ENCODE assay signal across 12 mouse cellular contexts in the genomic region with DNA sequence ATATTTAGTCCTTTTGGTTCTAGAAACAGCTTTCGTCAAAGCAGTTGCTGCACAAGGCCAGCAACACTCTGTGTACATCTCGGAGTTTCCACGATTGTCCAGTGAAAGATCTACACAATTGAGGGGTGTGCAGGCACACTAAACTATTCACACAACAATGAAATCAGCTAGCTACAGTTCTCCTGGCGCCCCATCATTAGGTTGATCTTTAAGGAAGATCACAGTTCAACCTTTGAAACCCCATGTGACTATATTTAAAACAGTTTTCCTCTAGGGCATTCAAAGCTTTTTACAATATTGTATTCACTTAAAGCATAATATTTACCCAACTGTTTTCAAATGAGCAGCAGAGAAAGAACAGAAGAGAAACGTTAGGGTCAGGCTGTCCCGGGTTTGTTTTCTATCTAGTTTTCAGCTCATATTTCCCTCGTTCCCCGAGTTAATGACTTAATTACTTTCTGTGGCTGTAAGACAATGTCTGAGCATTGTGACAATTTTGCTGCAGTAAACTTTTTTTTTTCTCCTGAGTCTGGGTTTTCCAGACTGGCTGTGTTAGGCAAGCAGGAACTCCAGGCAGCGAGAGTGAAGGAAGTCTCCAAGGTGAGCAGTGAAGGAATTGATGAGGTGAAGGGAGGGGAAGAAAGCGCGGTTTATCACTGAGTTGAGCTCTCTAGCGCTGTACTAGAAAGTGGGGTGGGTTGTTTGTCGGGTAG. TPM values are rescaled to one million over a fixed set of nuclear protein-coding genes. Genes with fewer than 3 reads are reported as not detected.
DNase-seq lines count a peak whose midpoint lies in the region; ATAC-seq and TF ChIP-seq lines count a peak whose summit lies in the region.
"Had no signal": no experiment of that assay in that cellular context is flagged by ENCODE, and none has a peak within 500 bp of the region (broad histone marks: within the 10 kb centered on the region; RNA-seq: fewer than 3 reads in every experiment).

No protein-coding gene starts in this region.

- no peak overlapping the region for H3K27ac ChIP-seq in kidney, embryonic 14.5 days (ENCODE audit: low read depth, low read length)
- no peak overlapping the region for H3K27ac ChIP-seq in embryonic facial prominence, embryonic 14.5 days (replicated peaks; ENCODE audit: low read depth, low read length)
- no peak overlapping the region for H3K27ac ChIP-seq in limb, embryonic 14.5 days (replicated peaks; ENCODE audit: low read depth, low read length)
- H3K27ac ChIP-seq: midbrain, embryonic 12.5 days had no signal

- WGBS in kidney, embryonic 14.5 days: 36% methylated on average over 13 of the region's 13 CpGs
- WGBS in embryonic facial prominence, embryonic 14.5 days: 34% methylated on average over 13 of the region's 13 CpGs
- 39% methylated on average over 13 of the region's 13 CpGs for WGBS in limb, embryonic 14.5 days

- no peaks in the 10 kb centered on the region for H3K4me1 ChIP-seq in kidney, embryonic 14.5 days (ENCODE audit: control insufficient read depth, insufficient read depth, low read length)
- H3K4me1 ChIP-seq in embryonic facial prominence, embryonic 14.5 days (ENCODE audit: control insufficient read depth, insufficient read depth, low read length): no peaks in the 10 kb centered on the region
- no peaks in the 10 kb centered on the region for H3K4me1 ChIP-seq in limb, embryonic 14.5 days (ENCODE audit: control insufficient read depth, insufficient read depth, low read length)
- H3K4me1 ChIP-seq: midbrain, embryonic 12.5 days had no signal

- TF ChIP-seq POLR2A in limb, embryonic 14.5 days (IDR thresholded peaks at IDR 0.05; ENCODE audit: borderline replicate concordance, extremely low read depth, insufficient read depth, insufficient read length): no peak

- no peaks in the 10 kb centered on the region for H3K27me3 ChIP-seq in kidney, embryonic 14.5 days (ENCODE audit: control insufficient read depth, insufficient read depth, low read length)
- peaks cover 7% of the 10 kb centered on the region; the same call in 1 of the 2 replicates for H3K27me3 ChIP-seq in embryonic facial prominence, embryonic 14.5 days (replicated peaks; ENCODE audit: control insufficient read depth, insufficient read depth, low read length)
- H3K27me3 ChIP-seq in limb, embryonic 14.5 days (ENCODE audit: control insufficient read depth, insufficient read depth, low read length): no peaks in the 10 kb centered on the region

- H3K4me3 ChIP-seq in kidney, embryonic 14.5 days (ENCODE audit: low read length): no peak overlapping the region
- H3K4me3 ChIP-seq in embryonic facial prominence, embryonic 14.5 days (ENCODE audit: low read depth, low read length): peak overlapping the region; percentile 7; the same call in 1 of the 2 replicates
- H3K4me3 ChIP-seq in limb, embryonic 14.5 days (replicated peaks; ENCODE audit: low read length): no peak overlapping the region; the same call in 1 of the 2 replicates
- H3K4me3 ChIP-seq: midbrain, embryonic 12.5 days had no signal

- DNase-seq in kidney, postnatal 36 days: no peak
- DNase-seq in R1 (ENCODE audit: low read depth, low spot score): peak; percentile 10
- no peak for DNase-seq in embryonic facial prominence, embryonic 14.5 days (ENCODE audit: low spot score)
- no peak for DNase-seq in limb, embryonic 14.5 days (ENCODE audit: low spot score)
- no peak for DNase-seq in urinary bladder, postnatal 4 days (ENCODE audit: low spot score in 2 of 2)
- DNase-seq in layer of hippocampus, postnatal 14 days (ENCODE audit: low spot score in 2 of 2): no peak
- DNase-seq: adrenal gland, adult 2 months; left cerebral cortex, postnatal 4 days had no signal

- no peaks in the 10 kb centered on the region for H3K36me3 ChIP-seq in kidney, embryonic 14.5 days (ENCODE audit: control insufficient read depth, insufficient read depth, low read length)
- H3K36me3 ChIP-seq in embryonic facial prominence, embryonic 14.5 days (ENCODE audit: control insufficient read depth, insufficient read depth, low read length): no peaks in the 10 kb centered on the region
- no peaks in the 10 kb centered on the region for H3K36me3 ChIP-seq in limb, embryonic 14.5 days (ENCODE audit: control insufficient read depth, insufficient read depth, low read length)
- H3K36me3 ChIP-seq: midbrain, embryonic 12.5 days had no signal

- no peaks in the 10 kb centered on the region for H3K9me3 ChIP-seq in kidney, embryonic 14.5 days (ENCODE audit: control insufficient read depth, low read length)
- H3K9me3 ChIP-seq in embryonic facial prominence, embryonic 14.5 days (ENCODE audit: control insufficient read depth, low read length): no peaks in the 10 kb centered on the region
- no peaks in the 10 kb centered on the region for H3K9me3 ChIP-seq in limb, embryonic 14.5 days (ENCODE audit: control insufficient read depth, low read length)
- H3K9me3 ChIP-seq: midbrain, embryonic 12.5 days had no signal

- peak overlapping the region; percentile 19; the same call in 1 of the 2 replicates for H3K4me2 ChIP-seq in kidney, embryonic 14.5 days (replicated peaks; ENCODE audit: low read depth, low read length)
- peak overlapping the region; percentile 44 for H3K4me2 ChIP-seq in embryonic facial prominence, embryonic 14.5 days (ENCODE audit: low read depth, low read length)
- peak overlapping the region; percentile 26; the same call in 1 of the 2 replicates for H3K4me2 ChIP-seq in limb, embryonic 14.5 days (replicated peaks; ENCODE audit: low read depth, low read length, severe bottlenecking)
- H3K4me2 ChIP-seq: midbrain, embryonic 12.5 days had no signal

- H3K9ac ChIP-seq in kidney, embryonic 14.5 days (ENCODE audit: low read depth, low read length): no peak overlapping the region
- no peak overlapping the region for H3K9ac ChIP-seq in embryonic facial prominence, embryonic 14.5 days (ENCODE audit: low read depth, low read length)
- no peak overlapping the region for H3K9ac ChIP-seq in limb, embryonic 14.5 days (ENCODE audit: low read depth, low read length, severe bottlenecking)
- H3K9ac ChIP-seq: midbrain, embryonic 12.5 days had no signal

- ATAC-seq in kidney, embryonic 14.5 days (ENCODE audit: low FRiP score, low TSS enrichment): no peak
- no peak for ATAC-seq in embryonic facial prominence, embryonic 14.5 days (ENCODE audit: low read depth)
- ATAC-seq in limb, embryonic 14.5 days (ENCODE audit: low FRiP score, low read depth): no peak
- ATAC-seq in CD4-positive, CD25-positive, alpha-beta regulatory T cell, adult 4 months: no peak

RNA-seq across cellular contexts. Expression of gene Paqr9, which starts 38.2 kb away (rescaled TPM):
- polyA plus RNA-seq in kidney, embryonic 14.5 days (2014; fragmentation: Nextera tagmentation; extraction: Ambion mirVana): 0.46 and 0.54 TPM in 2 replicates
- polyA plus RNA-seq in embryonic facial prominence, embryonic 14.5 days (2014; fragmentation: Nextera tagmentation; extraction: Ambion mirVana): 0.41 and 0.47 TPM in 2 replicates
- 0.33 and 0.38 TPM in 2 replicates for polyA plus RNA-seq in limb, embryonic 14.5 days (2012; rRNA removed)
- 0.08 and 0.12 TPM in 2 replicates for polyA plus RNA-seq in limb, embryonic 14.5 days (2014; fragmentation: Nextera tagmentation; extraction: Ambion mirVana)
- 10 to 100 TPM; 48.2 to 48.6 TPM for total RNA-seq in layer of hippocampus, postnatal 14 days (2021)
- under 1 TPM in 1 of 2 experiments, not detected in 1; 0.05 TPM for polyA plus RNA-seq in CD4-positive, CD25-positive, alpha-beta regulatory T cell, adult 4 months (2017; shearing (Covaris generic))

RNA-seq across cellular contexts. Expression of gene Pcolce2, which starts 39.8 kb away (rescaled TPM):
- polyA plus RNA-seq in kidney, embryonic 14.5 days (2014; fragmentation: Nextera tagmentation; extraction: Ambion mirVana): 1.5 and 1.6 TPM in 2 replicates
- polyA plus RNA-seq in embryonic facial prominence, embryonic 14.5 days (2014; fragmentation: Nextera tagmentation; extraction: Ambion mirVana): 10.2 and 13.5 TPM in 2 replicates
- 6.3 and 6.8 TPM in 2 replicates for polyA plus RNA-seq in limb, embryonic 14.5 days (2012; rRNA removed)
- 17.7 and 18.6 TPM in 2 replicates for polyA plus RNA-seq in limb, embryonic 14.5 days (2014; fragmentation: Nextera tagmentation; extraction: Ambion mirVana)
- 1 to 10 TPM; 4.2 to 4.9 TPM for total RNA-seq in layer of hippocampus, postnatal 14 days (2021)
- under 1 TPM in 1 of 2 experiments, not detected in 1; 0.32 TPM for polyA plus RNA-seq in CD4-positive, CD25-positive, alpha-beta regulatory T cell, adult 4 months (2017; shearing (Covaris generic))
- total RNA-seq: MEL had no signal
